Mouse (Mus musculus): ENCODE results near the gene Sac3d1. TPM values are rescaled to one million over a fixed set of nuclear protein-coding genes. Genes with fewer than 3 reads are reported as not detected.

Sac3d1 gene
- 23.8 and 25.2 TPM in 2 replicates for polyA plus RNA-seq (2015; fragmentation: Nextera tagmentation; extraction: Ambion mirVana)

DNA sequence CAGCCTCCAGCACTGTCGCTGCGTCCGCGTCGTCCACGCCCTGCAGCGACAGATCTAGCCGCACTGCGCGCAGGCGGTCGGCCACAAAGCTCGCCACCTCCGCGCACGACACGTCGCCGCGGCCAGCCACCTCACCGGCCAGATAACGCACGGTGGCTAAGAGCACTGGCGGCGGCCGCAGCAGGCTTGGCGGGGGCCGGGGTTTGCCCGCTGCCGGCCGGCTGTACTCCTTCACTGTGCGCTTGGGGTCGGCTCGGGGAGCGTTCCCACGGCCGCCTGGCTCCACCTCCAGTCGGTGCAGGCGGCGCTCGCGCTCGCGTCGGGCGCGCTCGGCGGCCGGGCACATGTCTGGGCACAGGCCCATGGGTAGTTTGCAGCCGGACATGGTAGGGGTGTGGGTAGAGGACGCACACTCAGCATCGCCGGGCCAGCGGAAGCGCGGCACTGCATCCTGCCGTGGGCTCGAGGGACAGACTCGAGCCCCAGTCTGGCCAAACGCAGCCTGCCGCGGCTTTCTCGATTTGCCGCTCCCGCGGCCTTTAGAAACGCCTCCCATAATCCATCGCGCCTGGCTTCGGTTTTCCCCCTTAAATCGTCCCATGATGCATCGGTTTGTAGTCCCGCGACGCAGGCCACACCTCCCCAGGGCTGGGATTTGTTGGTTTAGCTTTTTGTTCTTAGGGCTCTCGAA lies at the start of gene Sac3d1:
Gene Sac3d1, minus strand, starts transcription at position 665 of the 691 bp plus-strand sequence.
- H3K4me3 ChIP-seq (replicated peaks; ENCODE audit: low read length) = peak within 1 kb of the TSS; percentile 90
- H3K27me3 ChIP-seq (ENCODE audit: control insufficient read depth, insufficient read depth, low read length) = no peaks in the 10 kb centered on the region
- 0% methylated on average over 77 of the region's 77 CpGs for WGBS
- H3K4me1 ChIP-seq (ENCODE audit: control insufficient read depth, insufficient read depth, low read length) = peaks cover 14% of the 10 kb centered on the region; the same call in 1 of the 2 replicates
- H3K9ac ChIP-seq (ENCODE audit: low read length) = peak within 1 kb of the TSS; percentile 92
- ATAC-seq (ENCODE audit: insufficient read depth, low FRiP score) = peak; percentile 90
- H3K4me2 ChIP-seq (ENCODE audit: low read depth, low read length) = peak within 1 kb of the TSS; percentile 87
- H3K9me3 ChIP-seq (replicated peaks; ENCODE audit: control insufficient read depth, low read length) = no peaks in the 10 kb centered on the region
- H3K27ac ChIP-seq (ENCODE audit: low read length) = peak within 1 kb of the TSS; percentile 98
- 0 out of 2 replicates have a peak, but pooled peaks cover 8% of the 10 kb centered on the region for H3K36me3 ChIP-seq (ENCODE audit: control insufficient read depth, insufficient read depth, low read length)

DNA sequence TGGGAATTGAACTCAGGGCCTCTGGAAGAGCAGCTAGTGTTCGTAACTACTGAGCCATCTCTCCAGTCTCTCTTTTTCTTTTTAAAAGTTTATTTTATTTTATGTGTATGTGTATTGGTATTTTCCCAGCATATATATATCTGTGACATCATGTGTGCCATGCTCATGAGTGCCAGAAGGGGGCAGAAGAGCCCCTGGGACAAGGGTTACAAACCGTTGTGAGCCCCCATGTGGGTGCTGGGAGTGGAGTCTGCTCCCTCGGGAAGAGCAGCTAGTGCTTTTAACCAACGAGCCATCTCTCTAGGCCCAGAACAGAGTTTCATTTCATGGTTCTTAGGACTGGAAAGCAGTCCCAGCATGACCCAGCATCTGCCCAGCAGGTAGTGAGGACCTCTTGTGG lies 48.3 kb upstream of the Sac3d1 start:
- H3K36me3 ChIP-seq (ENCODE audit: control insufficient read depth, insufficient read depth, low read length) = no peaks in the 10 kb centered on the region
- WGBS = 73% methylated on average over 4 of the region's 4 CpGs
- no peak overlapping the region for H3K9ac ChIP-seq (ENCODE audit: low read length)
- H3K4me1 ChIP-seq (ENCODE audit: control insufficient read depth, insufficient read depth, low read length) = peaks cover 5% of the 10 kb centered on the region; the same call in 1 of the 2 replicates
- no peaks in the 10 kb centered on the region for H3K9me3 ChIP-seq (replicated peaks; ENCODE audit: control insufficient read depth, low read length)
- ATAC-seq (ENCODE audit: insufficient read depth, low FRiP score) = no peak
- no peak overlapping the region for H3K27ac ChIP-seq (ENCODE audit: low read length)
- no peaks in the 10 kb centered on the region for H3K27me3 ChIP-seq (ENCODE audit: control insufficient read depth, insufficient read depth, low read length)
- H3K4me2 ChIP-seq (ENCODE audit: low read depth, low read length) = no peak overlapping the region
- H3K4me3 ChIP-seq (replicated peaks; ENCODE audit: low read length) = no peak overlapping the region

DNA sequence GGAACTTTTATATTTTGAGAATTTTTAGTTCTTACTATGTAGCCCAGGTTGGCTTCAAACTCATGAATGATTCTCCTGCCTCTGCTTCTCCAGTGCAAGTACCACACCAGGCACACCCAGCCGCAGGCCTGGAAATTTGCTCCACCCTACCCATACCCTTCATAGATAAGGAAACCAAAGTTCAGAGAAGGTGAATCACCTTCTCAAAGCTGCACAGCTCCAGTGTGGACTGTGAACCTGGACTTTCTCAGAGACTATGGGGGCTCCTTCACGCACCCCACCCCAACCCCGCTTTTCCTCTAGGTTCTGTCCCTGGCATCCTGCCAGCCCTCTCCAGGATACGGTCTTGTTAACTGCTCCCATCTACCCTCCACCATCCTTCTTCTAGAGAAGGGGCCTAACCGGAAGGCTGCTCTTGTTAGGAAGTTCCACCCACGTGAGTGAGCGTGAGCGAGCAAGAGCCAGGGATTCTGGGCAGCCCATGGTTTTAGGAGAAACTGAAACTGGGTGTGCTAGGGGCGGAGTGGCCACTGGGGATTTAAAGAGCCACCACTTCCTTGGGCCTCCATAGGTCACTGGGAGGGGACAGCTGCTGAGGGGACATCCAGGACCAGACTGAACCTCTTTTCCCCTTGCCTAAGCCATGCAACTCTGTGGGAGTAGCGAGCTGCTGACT lies 45.6 kb upstream of the Sac3d1 start:
- WGBS = 51% methylated on average over 10 of the region's 10 CpGs
- ATAC-seq (ENCODE audit: insufficient read depth, low FRiP score) = peak; percentile 29; the same call in 1 of the 2 replicates
- H3K27me3 ChIP-seq (ENCODE audit: control insufficient read depth, insufficient read depth, low read length) = no peaks in the 10 kb centered on the region
- peaks cover 5% of the 10 kb centered on the region; the same call in 1 of the 2 replicates for H3K4me1 ChIP-seq (ENCODE audit: control insufficient read depth, insufficient read depth, low read length)
- H3K36me3 ChIP-seq (ENCODE audit: control insufficient read depth, insufficient read depth, low read length) = no peaks in the 10 kb centered on the region
- no peak overlapping the region for H3K9ac ChIP-seq (ENCODE audit: low read length)
- no peak overlapping the region for H3K27ac ChIP-seq (ENCODE audit: low read length)
- no peak overlapping the region for H3K4me3 ChIP-seq (replicated peaks; ENCODE audit: low read length)
- no peaks in the 10 kb centered on the region for H3K9me3 ChIP-seq (replicated peaks; ENCODE audit: control insufficient read depth, low read length)
- 0 out of 2 replicates have a peak overlapping the region, but pooled peaks have one; percentile 27 for H3K4me2 ChIP-seq (ENCODE audit: low read depth, low read length)

DNA sequence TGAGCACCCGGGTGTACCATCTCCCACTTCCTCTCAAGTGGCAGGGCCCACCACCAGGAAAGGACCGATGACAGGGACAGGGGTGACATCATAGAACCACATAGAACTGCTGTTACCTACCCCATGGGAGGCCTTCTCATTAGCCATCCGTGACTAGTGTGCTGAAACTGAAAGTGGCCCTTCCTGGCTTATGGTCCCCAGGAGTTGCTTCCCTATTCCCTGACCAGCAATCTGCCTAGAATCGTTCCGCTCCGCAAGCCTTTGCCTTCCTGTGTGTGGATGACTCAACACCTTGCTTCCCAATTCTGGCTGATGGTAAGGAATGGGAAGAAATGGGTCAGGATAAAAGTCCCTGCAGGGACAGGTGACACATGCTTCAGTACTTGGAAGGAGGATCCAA lies 38.8 kb upstream of the Sac3d1 start:
- Histone ChIP-seq H3K27ac (ENCODE audit: low read length) (no peak overlapping the region), H3K9ac (ENCODE audit: low read length) (0 out of 2 replicates have a peak overlapping the region, but pooled peaks have one; percentile 43), H3K36me3 (ENCODE audit: control insufficient read depth, insufficient read depth, low read length) (no peaks in the 10 kb centered on the region), H3K4me2 (ENCODE audit: low read depth, low read length) (no peak overlapping the region), H3K4me1 (ENCODE audit: control insufficient read depth, insufficient read depth, low read length) (no peaks in the 10 kb centered on the region), H3K4me3 (replicated peaks; ENCODE audit: low read length) (no peak overlapping the region), H3K9me3 (replicated peaks; ENCODE audit: control insufficient read depth, low read length) (no peaks in the 10 kb centered on the region), H3K27me3 (ENCODE audit: control insufficient read depth, insufficient read depth, low read length) (no peaks in the 10 kb centered on the region)
- WGBS = 67% methylated on average over 6 of the region's 6 CpGs
- no peak for ATAC-seq (ENCODE audit: insufficient read depth, low FRiP score)

DNA sequence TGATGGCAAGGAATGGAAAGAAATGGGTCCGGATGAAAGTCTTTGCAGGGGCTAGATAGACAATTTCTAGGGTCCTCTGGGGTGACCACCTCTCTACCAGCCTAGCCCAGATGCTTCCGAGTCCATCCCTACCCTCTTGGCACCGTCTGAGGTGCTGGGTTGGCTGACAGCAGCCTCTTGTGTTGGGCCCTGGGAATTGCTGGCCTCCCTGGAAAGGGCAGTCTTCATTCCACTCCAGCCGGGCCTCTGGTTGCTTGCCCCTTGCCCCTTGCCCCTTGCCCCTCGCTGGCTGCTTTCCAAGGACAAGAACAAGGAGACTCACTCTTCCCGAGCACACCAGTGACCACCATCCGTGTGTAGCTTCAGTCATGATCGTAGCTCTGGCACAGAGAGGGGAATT lies 37.9 kb upstream of the Sac3d1 start:
- no peak overlapping the region for H3K4me3 ChIP-seq (replicated peaks; ENCODE audit: low read length)
- H3K27ac ChIP-seq (ENCODE audit: low read length) = no peak overlapping the region
- no peaks in the 10 kb centered on the region for H3K36me3 ChIP-seq (ENCODE audit: control insufficient read depth, insufficient read depth, low read length)
- H3K4me1 ChIP-seq (ENCODE audit: control insufficient read depth, insufficient read depth, low read length) = no peaks in the 10 kb centered on the region
- H3K9ac ChIP-seq (ENCODE audit: low read length) = no peak overlapping the region
- no peak for ATAC-seq (ENCODE audit: insufficient read depth, low FRiP score)
- WGBS = 61% methylated on average over 8 of the region's 8 CpGs
- no peaks in the 10 kb centered on the region for H3K27me3 ChIP-seq (ENCODE audit: control insufficient read depth, insufficient read depth, low read length)
- H3K4me2 ChIP-seq (ENCODE audit: low read depth, low read length) = no peak overlapping the region
- H3K9me3 ChIP-seq (replicated peaks; ENCODE audit: control insufficient read depth, low read length) = no peaks in the 10 kb centered on the region

DNA sequence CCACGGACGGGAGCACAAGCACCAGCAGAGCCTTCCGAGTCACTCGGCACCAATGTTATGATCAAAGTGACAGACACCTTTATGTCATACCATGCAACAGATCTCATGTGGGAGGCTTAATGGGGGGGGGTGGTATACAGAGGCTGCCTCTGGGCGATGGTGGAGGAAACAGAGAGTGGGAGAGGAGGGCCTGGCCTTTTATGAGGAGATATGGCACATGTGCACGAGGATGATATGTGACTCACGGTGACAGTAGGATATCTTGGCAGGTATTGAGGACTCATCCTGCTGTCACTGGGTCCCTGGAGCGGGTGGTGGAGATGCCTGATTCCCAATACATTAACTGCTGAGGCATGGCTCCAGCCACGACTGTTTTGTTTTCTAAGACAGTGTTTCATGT lies 36.7 kb upstream of the Sac3d1 start:
- no peak overlapping the region for H3K4me3 ChIP-seq (replicated peaks; ENCODE audit: low read length)
- H3K9ac ChIP-seq (ENCODE audit: low read length) = no peak overlapping the region
- no peaks in the 10 kb centered on the region for H3K27me3 ChIP-seq (ENCODE audit: control insufficient read depth, insufficient read depth, low read length)
- no peaks in the 10 kb centered on the region for H3K9me3 ChIP-seq (replicated peaks; ENCODE audit: control insufficient read depth, low read length)
- WGBS = 81% methylated on average over 9 of the region's 9 CpGs
- no peak for ATAC-seq (ENCODE audit: insufficient read depth, low FRiP score)
- no peaks in the 10 kb centered on the region for H3K36me3 ChIP-seq (ENCODE audit: control insufficient read depth, insufficient read depth, low read length)
- H3K27ac ChIP-seq (ENCODE audit: low read length) = no peak overlapping the region
- no peak overlapping the region for H3K4me2 ChIP-seq (ENCODE audit: low read depth, low read length)
- no peaks in the 10 kb centered on the region for H3K4me1 ChIP-seq (ENCODE audit: control insufficient read depth, insufficient read depth, low read length)

DNA sequence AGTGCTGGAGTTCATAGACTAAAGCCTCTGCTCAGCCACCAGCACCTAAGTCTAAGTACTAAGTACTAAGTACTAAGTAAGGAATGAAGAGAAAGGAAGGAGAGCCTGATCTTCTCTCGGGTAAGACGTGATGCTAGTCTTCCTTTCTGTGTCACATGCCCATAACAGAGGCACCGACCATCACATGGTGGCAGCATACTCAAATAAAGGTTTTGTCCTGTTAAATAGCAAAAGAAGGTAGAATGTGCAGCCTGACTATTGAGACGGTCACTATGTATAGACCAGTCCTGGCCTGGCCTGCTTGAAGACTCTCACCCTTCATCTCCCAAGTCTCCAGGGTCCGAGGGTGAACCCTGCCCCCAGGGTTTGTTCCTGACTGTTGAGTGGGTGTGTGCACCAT lies 26.4 kb upstream of the Sac3d1 start:
- Histone ChIP-seq H3K4me3 (replicated peaks; ENCODE audit: low read length) (no peak overlapping the region), H3K27ac (ENCODE audit: low read length) (no peak overlapping the region), H3K9ac (ENCODE audit: low read length) (no peak overlapping the region), H3K4me2 (ENCODE audit: low read depth, low read length) (no peak overlapping the region), H3K9me3 (replicated peaks; ENCODE audit: control insufficient read depth, low read length) (0 out of 2 replicates have a peak, but pooled peaks cover 4% of the 10 kb centered on the region), H3K4me1 (ENCODE audit: control insufficient read depth, insufficient read depth, low read length) (peaks cover 10% of the 10 kb centered on the region), H3K27me3 (ENCODE audit: control insufficient read depth, insufficient read depth, low read length) (no peaks in the 10 kb centered on the region), H3K36me3 (ENCODE audit: control insufficient read depth, insufficient read depth, low read length) (no peaks in the 10 kb centered on the region)
- WGBS = 75% methylated on average over 5 of the region's 5 CpGs
- ATAC-seq (ENCODE audit: insufficient read depth, low FRiP score) = no peak

DNA sequence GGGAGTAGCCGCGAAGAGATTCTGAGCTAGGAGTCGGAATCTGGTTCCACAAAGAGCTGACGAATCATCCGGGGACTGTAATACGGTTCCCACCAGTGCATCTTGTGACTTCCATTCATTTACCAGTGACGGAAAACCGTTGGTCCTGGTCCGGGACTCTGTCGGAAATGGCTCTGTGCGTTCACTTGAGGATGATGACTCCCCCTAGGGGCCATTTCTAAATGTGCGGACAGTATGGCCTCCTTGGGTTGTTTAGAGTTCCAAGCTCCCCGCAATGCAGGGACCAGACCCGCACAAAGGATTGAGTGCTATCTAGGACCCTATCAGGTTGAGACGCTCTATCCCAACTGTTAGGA lies 22.9 kb upstream of the Sac3d1 start, which contains the start of gene Arl2:
Gene Arl2, minus strand, starts transcription at position 155 of the 356 bp plus-strand sequence.
- peak; percentile 66 for ATAC-seq (ENCODE audit: insufficient read depth, low FRiP score)
- Histone ChIP-seq H3K4me1 (ENCODE audit: control insufficient read depth, insufficient read depth, low read length) (peaks cover 12% of the 10 kb centered on the region), H3K4me2 (ENCODE audit: low read depth, low read length) (peak within 1 kb of the TSS; percentile 70), H3K36me3 (ENCODE audit: control insufficient read depth, insufficient read depth, low read length) (peaks cover 6% of the 10 kb centered on the region; the same call in 1 of the 2 replicates), H3K27ac (ENCODE audit: low read length) (peak within 1 kb of the TSS; percentile 94), H3K27me3 (ENCODE audit: control insufficient read depth, insufficient read depth, low read length) (no peaks in the 10 kb centered on the region), H3K9ac (ENCODE audit: low read length) (peak within 1 kb of the TSS; percentile 86), H3K9me3 (replicated peaks; ENCODE audit: control insufficient read depth, low read length) (0 out of 2 replicates have a peak, but pooled peaks cover 4% of the 10 kb centered on the region), H3K4me3 (replicated peaks; ENCODE audit: low read length) (peak within 1 kb of the TSS; percentile 71)
- under 1% methylated on average over 15 of the region's 15 CpGs for WGBS
